Mouse (Mus musculus) heart, adult 2 months (tissue): ENCODE measurements around the gene Sema5a.

Experiments
- CTCF ChIP-seq: fragments of 200-600 bp; IDR thresholded peaks from 2 replicates; pipeline ENCODE4 v1.8.1; 2022; ENCODE audit warnings: antibody characterized with exemption, mild to moderate bottlenecking, moderate library complexity
- EP300 ChIP-seq: fragments of 200-500 bp; IDR thresholded peaks from 2 replicates; pipeline ENCODE4 v1.6.1; 2011; ENCODE audit warnings: low read depth, low read length, control low read depth; ENCODE audit not compliant: insufficient read depth
- POLR2A ChIP-seq: fragments of 200-500 bp; IDR thresholded peaks from 2 replicates; pipeline ENCODE4 v1.6.1; 2011; ENCODE audit warnings: mild to moderate bottlenecking, low read depth, low read length, control low read depth; ENCODE audit not compliant: insufficient read depth

GRCm38 (mm10) chr15:32264822-32265377 is 20.3 kb downstream of the Sema5a start:
- TF ChIP-seq EP300 (no peak), CTCF (no peak), POLR2A (no peak)
